Comparison of ENCODE assay signal across 10 mouse cellular contexts in genomic region chr5:36562791-36563445, GRCm38 (mm10). TPM values are rescaled to one million over a fixed set of nuclear protein-coding genes. Genes with fewer than 3 reads are reported as not detected.
DNase-seq lines count a peak whose midpoint lies in the region; ATAC-seq and TF ChIP-seq lines count a peak whose summit lies in the region.
"Had no signal": no experiment of that assay in that cellular context is flagged by ENCODE, and none has a peak within 500 bp of the region (broad histone marks: within the 10 kb centered on the region; RNA-seq: fewer than 3 reads in every experiment).

No protein-coding gene starts in this region.

- peak overlapping the region; percentile 43 for H3K27ac ChIP-seq in stomach, embryonic 16.5 days (ENCODE audit: low read length)
- no peak overlapping the region for H3K27ac ChIP-seq in stomach, postnatal 0 days (replicated peaks)
- H3K27ac ChIP-seq in macrophage = peak overlapping the region; percentile 97
- H3K27ac ChIP-seq in midbrain, embryonic 11.5 days (ENCODE audit: low read depth, low read length) = no peak overlapping the region
- H3K27ac ChIP-seq: hindbrain, embryonic 15.5 days had no signal

- H3K79me2 ChIP-seq in macrophage (ENCODE audit: inconsistent target) = peaks cover 94% of the 10 kb centered on the region

- no peaks in the 10 kb centered on the region for H3K36me3 ChIP-seq in stomach, embryonic 16.5 days (ENCODE audit: control insufficient read depth, insufficient read depth, low read length)
- H3K36me3 ChIP-seq in stomach, postnatal 0 days (ENCODE audit: control insufficient read depth, insufficient read depth, low read length) = no peaks in the 10 kb centered on the region
- peaks cover under 1% of the 10 kb centered on the region; the same call in 1 of the 2 replicates for H3K36me3 ChIP-seq in macrophage (ENCODE audit: inconsistent target)
- no peaks in the 10 kb centered on the region for H3K36me3 ChIP-seq in midbrain, embryonic 11.5 days (ENCODE audit: control insufficient read depth, insufficient read depth, low read length)
- H3K36me3 ChIP-seq: hindbrain, embryonic 15.5 days had no signal

- H3K27me3 ChIP-seq in stomach, embryonic 16.5 days (ENCODE audit: control insufficient read depth, insufficient read depth, low read length) = no peaks in the 10 kb centered on the region
- no peaks in the 10 kb centered on the region for H3K27me3 ChIP-seq in stomach, postnatal 0 days (ENCODE audit: control insufficient read depth, insufficient read depth, low read length)
- no peaks in the 10 kb centered on the region for H3K27me3 ChIP-seq in midbrain, embryonic 11.5 days (ENCODE audit: control insufficient read depth, insufficient read depth, low read length)
- H3K27me3 ChIP-seq: hindbrain, embryonic 15.5 days had no signal

- TF ChIP-seq CTCF in stomach, postnatal 0 days (IDR thresholded peaks at IDR 0.05; ENCODE audit: low read depth) = no peak

- no peak for TF ChIP-seq EP300 in stomach, postnatal 0 days (optimal IDR thresholded peaks at IDR 0.05)

- no peak overlapping the region for H3K4me2 ChIP-seq in stomach, embryonic 16.5 days (ENCODE audit: low read depth, low read length)
- H3K4me2 ChIP-seq in stomach, postnatal 0 days (replicated peaks; ENCODE audit: low read depth) = no peak overlapping the region
- no peak overlapping the region for H3K4me2 ChIP-seq in midbrain, embryonic 11.5 days
- H3K4me2 ChIP-seq: hindbrain, embryonic 15.5 days had no signal

- H3K4me1 ChIP-seq in stomach, embryonic 16.5 days (ENCODE audit: control insufficient read depth, insufficient read depth, low read length) = peaks cover 9% of the 10 kb centered on the region; the same call in 1 of the 2 replicates
- 0 out of 2 replicates have a peak, but pooled peaks cover 2% of the 10 kb centered on the region for H3K4me1 ChIP-seq in stomach, postnatal 0 days (replicated peaks; ENCODE audit: control insufficient read depth, insufficient read depth)
- no peaks in the 10 kb centered on the region; the same call in 1 of the 2 replicates for H3K4me1 ChIP-seq in midbrain, embryonic 11.5 days (ENCODE audit: control insufficient read depth, insufficient read depth, low read length)

- H3K4me3 ChIP-seq in stomach, embryonic 16.5 days (replicated peaks; ENCODE audit: low read length) = no peak overlapping the region
- H3K4me3 ChIP-seq in stomach, postnatal 0 days (ENCODE audit: low read depth, low read length) = no peak overlapping the region
- no peak overlapping the region for H3K4me3 ChIP-seq in macrophage (ENCODE audit: inconsistent target)
- H3K4me3 ChIP-seq in midbrain, embryonic 11.5 days (ENCODE audit: low read depth, low read length) = no peak overlapping the region
- H3K4me3 ChIP-seq: hindbrain, embryonic 15.5 days had no signal

- DNase-seq in stomach, postnatal 0 days (ENCODE audit: low spot score) = no peak
- DNase-seq in thymus, postnatal 25 days = peak; percentile 33
- DNase-seq in cerebellum, postnatal 25 days = no peak
- no peak for DNase-seq in midbrain, embryonic 11.5 days (ENCODE audit: low spot score, missing footprints)
- no peak for DNase-seq in ovary, postnatal 14 days (ENCODE audit: low spot score)

- no peak for ATAC-seq in stomach, embryonic 16.5 days (ENCODE audit: insufficient read depth, low FRiP score)
- ATAC-seq in stomach, postnatal 0 days (ENCODE audit: low FRiP score, low TSS enrichment) = no peak
- ATAC-seq in granulocyte monocyte progenitor cell, adult 5-6 weeks (replicated peaks; ENCODE audit: poor library complexity, severe bottlenecking) = peak; percentile 92
- ATAC-seq in midbrain, embryonic 11.5 days (ENCODE audit: low FRiP score) = no peak
- ATAC-seq: forebrain, embryonic 16.5 days had no signal

- no peak overlapping the region for H3K9ac ChIP-seq in stomach, embryonic 16.5 days (ENCODE audit: low read length)
- H3K9ac ChIP-seq in stomach, postnatal 0 days (ENCODE audit: low read length) = no peak overlapping the region
- no peak overlapping the region for H3K9ac ChIP-seq in midbrain, embryonic 11.5 days (ENCODE audit: low read length)
- H3K9ac ChIP-seq: hindbrain, embryonic 15.5 days had no signal

- no peaks in the 10 kb centered on the region for H3K9me3 ChIP-seq in stomach, embryonic 16.5 days (replicated peaks; ENCODE audit: control insufficient read depth, low read length)
- H3K9me3 ChIP-seq in stomach, postnatal 0 days (ENCODE audit: control insufficient read depth, low read length) = no peaks in the 10 kb centered on the region
- H3K9me3 ChIP-seq in midbrain, embryonic 11.5 days (ENCODE audit: control insufficient read depth, low read length) = no peaks in the 10 kb centered on the region
- H3K9me3 ChIP-seq: hindbrain, embryonic 15.5 days had no signal

- 83% methylated on average over 10 of the region's 10 CpGs for WGBS in stomach, embryonic 16.5 days
- 80% methylated on average over 10 of the region's 10 CpGs for WGBS in stomach, postnatal 0 days
- 28% methylated on average over 10 of the region's 10 CpGs for WGBS in macrophage (ENCODE audit: missing documents)
- WGBS in midbrain, embryonic 11.5 days = 93% methylated on average over 10 of the region's 10 CpGs

RNA-seq across cellular contexts. Expression of gene Tbc1d14, which starts 30.2 kb away (rescaled TPM):
- polyA plus RNA-seq in stomach, embryonic 16.5 days (2015; fragmentation: Nextera tagmentation; extraction: Ambion mirVana) = 39.5 and 43.6 TPM in 2 replicates
- 22.1 and 22.8 TPM in 2 replicates for polyA plus RNA-seq in stomach, postnatal 0 days (2015; fragmentation: Nextera tagmentation; extraction: Ambion mirVana)
- total RNA-seq in granulocyte monocyte progenitor cell, adult 5-6 weeks (2014; fragmentation: Nextera tagmentation) = 17.9 and 22.6 TPM in 2 replicates
- 7.2 and 8.7 TPM in 2 replicates for total RNA-seq in granulocyte monocyte progenitor cell, adult 5-6 weeks (2017)
- total RNA-seq in macrophage (2018; cell fraction: chromatin; rRNA removed) = 100 to 1,000 TPM in 19 of 26 experiments, 10 to 100 TPM in 7; 43.9 to 352 (median 164) TPM
- total RNA-seq in macrophage (2018; cell fraction: cytosol; rRNA removed) = 10 to 100 TPM; 14.6 to 67.9 (median 47.5) TPM
- total RNA-seq in macrophage (2018; cell fraction: nucleus; rRNA removed) = 100 to 1,000 TPM in 14 of 26 experiments, 10 to 100 TPM in 12; 28.4 to 157 (median 105) TPM
- 22.5 to 38.4 TPM (median 36.0 TPM) in 3 replicates for polyA plus RNA-seq in macrophage (2018)
- 41.2 TPM in 2 replicates for polyA plus RNA-seq in midbrain, embryonic 11.5 days (2014; fragmentation: Nextera tagmentation; extraction: Ambion mirVana)

Comparison
In these comparisons a context has a peak if more than half of its experiments do, and no peak if none do; other contexts are left out.
1. H3K27ac ChIP-seq: peak in stomach, embryonic 16.5 days (single experiment) and macrophage (single experiment); none in stomach, postnatal 0 days (single experiment) and midbrain, embryonic 11.5 days (single experiment).